Mouse (Mus musculus): ENCODE measurements around the gene Grid2. TPM values are rescaled to one million over a fixed set of nuclear protein-coding genes. Genes with fewer than 3 reads are reported as not detected.

Grid2 gene
- polyA plus RNA-seq, 1 experiment from 2014 or later, result 0.56 TPM

DNA sequence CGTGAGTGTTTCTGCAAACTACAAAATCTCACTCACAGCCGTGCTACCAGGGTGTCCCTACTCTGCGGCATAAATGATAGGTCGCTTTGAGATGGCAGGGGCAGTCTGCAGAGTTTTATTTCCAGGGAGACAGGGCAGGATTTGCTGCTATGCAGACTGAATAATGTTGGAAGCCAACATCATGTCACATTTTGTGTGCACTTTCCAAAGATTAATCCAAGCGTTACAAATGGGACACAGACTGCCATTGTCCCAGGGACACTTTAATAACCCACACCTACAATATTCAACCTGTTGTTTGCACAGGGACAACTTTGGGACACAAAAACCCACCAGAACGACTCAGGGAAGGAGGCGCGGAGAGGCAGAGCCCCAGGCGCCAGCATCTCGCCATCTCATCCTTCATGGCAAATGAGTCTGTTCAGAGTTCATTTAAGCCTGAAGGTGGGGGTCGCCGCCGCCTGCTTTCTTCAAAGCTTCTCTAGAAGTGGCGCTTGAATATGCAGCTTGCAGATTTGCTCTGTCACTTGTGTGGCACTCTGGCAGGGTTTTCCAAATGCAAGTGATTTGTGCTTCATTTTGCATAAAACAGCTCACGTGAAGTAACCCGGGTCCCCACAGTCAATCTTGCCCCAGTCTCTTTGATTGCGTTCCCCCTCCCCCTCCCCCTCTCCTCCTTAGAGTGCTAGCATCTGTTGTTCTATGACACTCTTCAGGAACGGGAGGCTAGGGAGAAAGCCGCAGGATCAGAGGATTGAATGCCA, 1432.7 kb downstream of the Grid2 start:
- no peak overlapping the region; the same call in 1 of the 2 replicates for H3K27ac ChIP-seq (replicated peaks)
- 8% methylated on average over 19 of the region's 19 CpGs for WGBS
- no peaks in the 10 kb centered on the region for H3K9me3 ChIP-seq (replicated peaks)
- DNase-seq (ENCODE audit: low spot score), result peak; percentile 48
- H3K4me3 ChIP-seq, result peak overlapping the region; percentile 45
- H3K4me1 ChIP-seq, result peaks cover 14% of the 10 kb centered on the region
- peaks cover 67% of the 10 kb centered on the region for H3K27me3 ChIP-seq (ENCODE audit: low read depth, poor library complexity, severe bottlenecking)
- no peaks in the 10 kb centered on the region for H3K36me3 ChIP-seq

DNA sequence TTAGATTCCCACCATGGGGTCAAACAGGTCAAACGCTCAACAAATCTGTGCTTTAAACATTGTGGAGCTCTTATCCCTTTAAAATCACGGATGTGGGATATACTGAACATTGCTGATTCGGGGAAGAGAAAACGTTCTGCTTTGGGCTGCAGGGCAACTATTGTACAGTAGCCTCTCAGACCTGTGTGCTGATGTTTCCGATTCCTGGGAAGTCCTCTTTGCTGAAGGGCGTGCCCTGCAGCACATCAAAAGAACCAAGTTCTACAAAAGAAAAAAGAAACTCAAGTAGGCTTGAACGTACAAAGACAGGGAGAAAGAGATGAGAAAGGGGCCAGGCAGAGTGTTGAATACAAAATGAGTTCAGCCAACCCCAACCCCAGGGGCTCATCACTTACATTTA, 1439.0 kb downstream of the Grid2 start:
- H3K27me3 ChIP-seq (ENCODE audit: low read depth, poor library complexity, severe bottlenecking), result peaks cover 22% of the 10 kb centered on the region
- H3K36me3 ChIP-seq, result no peaks in the 10 kb centered on the region
- WGBS, result 31% methylated on average over 7 of the region's 7 CpGs
- H3K4me3 ChIP-seq, result no peak overlapping the region
- H3K9me3 ChIP-seq (replicated peaks), result no peaks in the 10 kb centered on the region
- H3K27ac ChIP-seq (replicated peaks), result no peak overlapping the region
- no peak for DNase-seq (ENCODE audit: low spot score)
- H3K4me1 ChIP-seq, result peaks cover 12% of the 10 kb centered on the region

DNA sequence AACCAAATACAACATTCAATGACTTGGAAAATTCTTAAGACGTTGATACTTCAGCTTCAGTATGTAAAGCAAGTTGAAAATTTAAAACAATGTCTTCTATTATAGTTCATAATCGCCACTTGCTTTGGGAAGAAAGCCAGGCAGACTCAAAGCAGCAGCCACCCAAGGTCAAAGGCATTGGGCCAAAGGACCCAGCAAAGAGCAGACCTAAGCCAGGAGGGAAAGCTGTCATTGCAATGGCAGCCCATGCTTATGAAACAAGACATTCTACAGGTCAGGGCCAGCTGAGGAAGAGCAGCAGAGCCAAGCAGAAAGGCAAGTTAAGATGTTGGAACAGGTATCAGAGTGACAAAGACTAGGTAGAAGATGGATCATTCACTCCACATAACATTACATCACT, 1448.0 kb downstream of the Grid2 start:
- Histone ChIP-seq H3K27me3 (ENCODE audit: low read depth, poor library complexity, severe bottlenecking) (no peaks in the 10 kb centered on the region), H3K4me3 (no peak overlapping the region), H3K36me3 (no peaks in the 10 kb centered on the region), H3K27ac (replicated peaks) (no peak overlapping the region), H3K4me1 (no peaks in the 10 kb centered on the region), H3K9me3 (replicated peaks) (no peaks in the 10 kb centered on the region)
- no peak for DNase-seq (ENCODE audit: low spot score)
- 90% methylated on average over 2 of the region's 2 CpGs for WGBS

DNA sequence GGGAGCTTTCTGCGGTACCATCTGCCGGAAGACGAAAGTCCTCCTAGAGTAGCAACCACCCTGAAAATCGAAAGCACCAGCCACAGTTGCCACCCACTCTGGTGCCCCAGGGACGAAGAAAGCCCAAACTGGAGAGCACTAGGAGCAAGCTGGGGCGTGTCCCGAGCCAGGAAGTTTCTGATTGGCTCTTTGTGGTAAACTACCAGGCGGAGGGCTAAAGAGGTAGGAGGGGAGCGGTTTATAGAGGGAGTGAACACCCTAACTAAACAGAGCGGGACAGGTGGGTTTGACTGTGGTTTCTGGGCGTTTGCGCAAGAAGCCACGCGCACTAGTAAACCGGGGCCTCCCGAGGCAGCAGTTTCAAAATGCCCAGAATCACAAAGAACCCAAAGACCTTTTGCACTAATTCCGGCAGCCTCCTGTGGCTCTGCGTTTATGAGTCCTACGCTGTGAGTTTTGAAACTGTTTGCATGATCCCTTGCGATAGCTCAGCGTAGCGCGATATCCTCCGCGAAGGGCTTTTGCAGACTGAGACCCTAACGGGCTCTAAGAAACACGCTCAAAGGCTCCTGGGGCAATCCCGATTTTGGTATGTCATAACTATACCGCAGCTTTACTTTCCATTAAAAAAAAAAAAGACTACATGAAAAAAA, 1472.2 kb downstream of the Grid2 start:
- peaks cover 28% of the 10 kb centered on the region for H3K4me1 ChIP-seq
- H3K27me3 ChIP-seq (ENCODE audit: low read depth, poor library complexity, severe bottlenecking), result peaks cover 75% of the 10 kb centered on the region
- peak overlapping the region; percentile 59 for H3K4me3 ChIP-seq
- no peaks in the 10 kb centered on the region for H3K9me3 ChIP-seq (replicated peaks)
- under 1% methylated on average over 29 of the region's 29 CpGs for WGBS
- H3K27ac ChIP-seq (replicated peaks), result no peak overlapping the region
- no peaks in the 10 kb centered on the region for H3K36me3 ChIP-seq
- peak; percentile 54 for DNase-seq (ENCODE audit: low spot score)

DNA sequence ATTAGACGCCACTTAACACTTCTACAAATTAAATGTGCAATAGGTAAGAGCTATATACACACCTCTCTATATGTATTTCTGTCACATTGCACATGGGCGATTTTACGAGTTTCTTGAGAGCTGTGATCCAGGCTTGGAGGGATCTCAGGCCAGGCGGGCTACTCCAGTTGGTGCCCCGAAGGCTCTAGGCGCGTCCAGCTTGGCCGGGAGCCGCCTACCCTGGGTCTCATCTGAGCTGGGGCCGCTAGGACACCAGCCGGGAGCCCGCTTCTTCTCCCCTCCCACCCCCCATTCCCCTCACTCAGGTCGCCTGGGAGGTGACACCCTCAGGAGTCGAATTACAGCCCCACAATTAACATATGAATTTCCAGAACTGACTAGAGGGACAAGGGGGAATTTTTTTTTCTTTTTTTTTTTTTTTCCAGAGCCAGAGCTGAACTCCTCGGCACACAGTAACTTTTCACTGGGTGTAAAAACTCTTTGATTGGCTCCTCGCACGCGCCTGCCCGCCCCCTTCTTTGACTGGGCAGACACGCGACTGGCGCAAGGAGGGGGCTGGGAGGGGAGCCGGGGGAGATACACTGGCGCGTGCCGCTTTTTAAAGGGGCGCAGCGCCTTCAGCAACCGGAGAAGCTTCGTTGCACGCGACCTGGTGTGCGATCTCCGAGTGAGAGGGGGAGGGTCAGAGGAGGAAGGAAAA, 1473.0 kb downstream of the Grid2 start, which contains the start of gene Atoh1:
Gene Atoh1 (plus strand): TSS at position 627 of the 700 bp plus-strand sequence.
- peaks cover 83% of the 10 kb centered on the region for H3K27me3 ChIP-seq (ENCODE audit: low read depth, poor library complexity, severe bottlenecking)
- peak; percentile 82 for DNase-seq (ENCODE audit: low spot score)
- H3K36me3 ChIP-seq, result no peaks in the 10 kb centered on the region
- no peak within 1 kb of the TSS for H3K27ac ChIP-seq (replicated peaks)
- H3K9me3 ChIP-seq (replicated peaks), result no peaks in the 10 kb centered on the region
- H3K4me1 ChIP-seq, result peaks cover 28% of the 10 kb centered on the region
- WGBS, result under 1% methylated on average over 34 of the region's 34 CpGs
- H3K4me3 ChIP-seq, result peak within 1 kb of the TSS; percentile 59

DNA sequence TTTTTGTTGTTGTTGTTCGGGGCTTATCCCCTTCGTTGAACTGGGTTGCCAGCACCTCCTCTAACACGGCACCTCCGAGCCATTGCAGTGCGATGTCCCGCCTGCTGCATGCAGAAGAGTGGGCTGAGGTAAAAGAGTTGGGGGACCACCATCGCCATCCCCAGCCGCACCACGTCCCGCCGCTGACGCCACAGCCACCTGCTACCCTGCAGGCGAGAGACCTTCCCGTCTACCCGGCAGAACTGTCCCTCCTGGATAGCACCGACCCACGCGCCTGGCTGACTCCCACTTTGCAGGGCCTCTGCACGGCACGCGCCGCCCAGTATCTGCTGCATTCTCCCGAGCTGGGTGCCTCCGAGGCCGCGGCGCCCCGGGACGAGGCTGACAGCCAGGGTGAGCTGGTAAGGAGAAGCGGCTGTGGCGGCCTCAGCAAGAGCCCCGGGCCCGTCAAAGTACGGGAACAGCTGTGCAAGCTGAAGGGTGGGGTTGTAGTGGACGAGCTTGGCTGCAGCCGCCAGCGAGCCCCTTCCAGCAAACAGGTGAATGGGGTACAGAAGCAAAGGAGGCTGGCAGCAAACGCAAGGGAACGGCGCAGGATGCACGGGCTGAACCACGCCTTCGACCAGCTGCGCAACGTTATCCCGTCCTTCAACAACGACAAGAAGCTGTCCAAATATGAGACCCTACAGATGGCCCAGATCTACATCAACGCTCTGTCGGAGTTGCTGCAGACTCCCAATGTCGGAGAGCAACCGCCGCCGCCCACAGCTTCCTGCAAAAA, 1473.7 kb downstream of the Grid2 start:
- Histone ChIP-seq H3K36me3 (no peaks in the 10 kb centered on the region), H3K4me3 (peak overlapping the region; percentile 59), H3K27ac (replicated peaks) (no peak overlapping the region), H3K9me3 (replicated peaks) (no peaks in the 10 kb centered on the region), H3K4me1 (peaks cover 35% of the 10 kb centered on the region), H3K27me3 (ENCODE audit: low read depth, poor library complexity, severe bottlenecking) (peaks cover 91% of the 10 kb centered on the region)
- under 1% methylated on average over 53 of the region's 53 CpGs for WGBS
- peak; percentile 67 for DNase-seq (ENCODE audit: low spot score)

DNA sequence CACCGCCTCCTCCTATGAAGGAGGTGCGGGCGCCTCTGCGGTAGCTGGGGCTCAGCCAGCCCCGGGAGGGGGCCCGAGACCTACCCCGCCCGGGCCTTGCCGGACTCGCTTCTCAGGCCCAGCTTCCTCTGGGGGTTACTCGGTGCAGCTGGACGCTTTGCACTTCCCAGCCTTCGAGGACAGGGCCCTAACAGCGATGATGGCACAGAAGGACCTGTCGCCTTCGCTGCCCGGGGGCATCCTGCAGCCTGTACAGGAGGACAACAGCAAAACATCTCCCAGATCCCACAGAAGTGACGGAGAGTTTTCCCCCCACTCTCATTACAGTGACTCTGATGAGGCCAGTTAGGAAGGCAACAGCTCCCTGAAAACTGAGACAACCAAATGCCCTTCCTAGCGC, 1474.4 kb downstream of the Grid2 start:
- H3K27me3 ChIP-seq (ENCODE audit: low read depth, poor library complexity, severe bottlenecking), result peaks cover 97% of the 10 kb centered on the region
- peaks cover 41% of the 10 kb centered on the region for H3K4me1 ChIP-seq
- WGBS, result 1% methylated on average over 19 of the region's 19 CpGs
- no peaks in the 10 kb centered on the region for H3K36me3 ChIP-seq
- H3K4me3 ChIP-seq, result peak overlapping the region; percentile 59
- peak; percentile 54 for DNase-seq (ENCODE audit: low spot score)
- H3K9me3 ChIP-seq (replicated peaks), result no peaks in the 10 kb centered on the region
- no peak overlapping the region for H3K27ac ChIP-seq (replicated peaks)

DNA sequence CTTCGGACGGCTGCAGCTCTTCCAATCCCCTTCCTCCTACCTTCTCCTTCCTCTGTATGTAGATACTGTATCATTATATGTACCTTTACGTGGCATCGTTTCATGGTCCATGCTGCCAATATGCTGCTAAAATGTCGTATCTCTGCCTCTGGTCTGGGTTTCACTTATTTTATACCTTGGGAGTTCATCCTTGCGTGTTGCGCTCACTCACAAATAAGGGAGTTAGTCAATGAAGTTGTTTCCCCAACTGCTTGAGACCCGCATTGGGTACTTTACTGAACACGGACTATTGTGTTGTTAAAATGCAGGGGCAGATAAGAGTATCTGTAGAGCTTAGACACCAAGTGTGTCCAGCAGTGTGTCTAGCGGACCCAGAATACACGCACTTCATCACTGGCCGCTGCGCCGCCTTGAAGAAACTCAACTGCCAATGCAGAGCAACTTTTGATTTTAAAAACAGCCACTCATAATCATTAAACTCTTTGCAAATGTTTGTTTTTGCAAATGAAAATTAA, 1474.9 kb downstream of the Grid2 start:
- Histone ChIP-seq H3K9me3 (replicated peaks) (no peaks in the 10 kb centered on the region), H3K4me1 (peaks cover 41% of the 10 kb centered on the region), H3K27me3 (ENCODE audit: low read depth, poor library complexity, severe bottlenecking) (peaks cover 97% of the 10 kb centered on the region), H3K27ac (replicated peaks) (no peak overlapping the region), H3K4me3 (peak overlapping the region; percentile 59; the same call in 1 of the 2 replicates), H3K36me3 (no peaks in the 10 kb centered on the region)
- whole genome bisulfite sequencing, result 2% methylated on average over 14 of the region's 14 CpGs
- DNase-seq (ENCODE audit: low spot score), result peak; percentile 34

DNA sequence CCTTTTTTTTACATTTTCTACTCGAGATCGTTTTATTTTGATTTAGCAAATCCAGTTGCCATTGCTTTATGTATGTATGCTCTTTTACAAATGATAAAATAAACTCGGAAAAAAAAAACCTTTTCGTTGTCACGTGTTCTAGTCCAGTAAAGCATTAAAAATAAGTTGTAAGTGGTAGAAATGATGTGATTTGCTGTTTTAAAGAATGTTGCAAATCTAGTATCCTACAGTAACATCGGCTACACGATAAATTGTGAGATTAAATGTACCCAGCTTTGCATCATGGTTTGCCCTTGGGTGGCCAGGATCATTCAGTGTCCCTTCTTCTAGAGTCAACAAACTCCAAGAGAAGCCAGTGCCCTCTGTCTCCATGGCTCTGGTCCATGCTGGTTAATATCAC, 1475.5 kb downstream of the Grid2 start:
- 6% methylated on average over 7 of the region's 7 CpGs for WGBS
- Histone ChIP-seq H3K36me3 (no peaks in the 10 kb centered on the region), H3K4me3 (no peak overlapping the region), H3K4me1 (peaks cover 41% of the 10 kb centered on the region), H3K27me3 (ENCODE audit: low read depth, poor library complexity, severe bottlenecking) (peaks cover 100% of the 10 kb centered on the region), H3K27ac (replicated peaks) (no peak overlapping the region), H3K9me3 (replicated peaks) (no peaks in the 10 kb centered on the region)
- DNase-seq (ENCODE audit: low spot score), result peak; percentile 14

DNA sequence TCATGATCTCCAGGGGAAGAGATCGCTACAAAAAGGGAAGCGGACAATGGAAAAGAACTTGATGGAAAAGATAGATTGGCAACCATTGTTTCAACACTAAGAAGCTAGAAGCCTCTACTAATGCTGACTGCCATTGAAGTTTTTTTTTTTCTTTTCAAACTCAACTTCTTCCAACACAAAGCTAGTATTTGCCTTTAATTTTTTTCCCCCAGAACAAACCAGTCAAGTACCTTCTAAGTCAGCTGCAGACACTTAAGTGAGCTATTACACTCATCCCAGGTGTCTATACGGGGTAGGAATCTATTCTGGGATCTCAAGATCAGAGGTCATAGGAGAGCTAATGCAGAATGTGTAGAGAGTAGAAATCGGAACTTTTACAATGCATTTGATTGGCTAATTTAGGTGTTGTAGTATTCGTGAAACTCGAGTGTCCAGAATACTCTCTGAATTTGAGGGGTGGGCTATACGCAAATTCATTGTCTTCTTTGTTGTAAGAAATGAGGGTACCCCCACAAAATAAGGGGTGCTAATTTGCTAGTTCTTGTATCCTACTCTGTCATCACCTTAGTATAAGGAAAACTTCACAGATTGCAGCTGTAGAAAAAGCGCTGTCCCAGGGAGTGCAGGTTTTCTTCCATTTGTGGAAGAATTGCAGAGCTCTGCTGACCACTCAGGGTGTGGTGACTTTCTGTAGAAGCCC, 1476.1 kb downstream of the Grid2 start:
- 2% methylated on average over 8 of the region's 8 CpGs for WGBS

DNA sequence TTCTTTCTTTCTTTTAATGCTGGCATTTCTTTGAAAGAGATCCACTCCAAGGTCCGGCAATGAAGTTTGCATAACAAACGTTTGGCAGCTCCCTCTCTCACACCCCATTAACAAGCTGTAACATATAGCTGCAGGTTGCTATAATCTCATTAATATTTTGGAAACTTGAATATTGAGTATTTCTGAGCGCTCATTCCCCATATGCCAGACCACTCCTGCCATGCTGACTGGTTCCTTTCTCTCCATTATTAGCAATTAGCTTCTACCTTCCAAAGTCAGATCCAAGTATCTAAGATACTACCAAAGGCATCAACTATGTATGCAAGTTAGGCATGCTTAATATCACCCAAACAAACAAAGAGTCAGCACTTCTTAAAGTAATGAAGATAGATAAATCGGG, 1477.6 kb downstream of the Grid2 start:
- WGBS, result 2% methylated on average over 4 of the region's 4 CpGs
- Histone ChIP-seq H3K4me1 (peaks cover 32% of the 10 kb centered on the region), H3K4me3 (no peak overlapping the region), H3K36me3 (no peaks in the 10 kb centered on the region), H3K27me3 (ENCODE audit: low read depth, poor library complexity, severe bottlenecking) (peaks cover 95% of the 10 kb centered on the region), H3K27ac (replicated peaks) (no peak overlapping the region), H3K9me3 (replicated peaks) (no peaks in the 10 kb centered on the region)
- DNase-seq (ENCODE audit: low spot score), result no peak

More for the DNA sequence above, 1476.1 kb downstream of the Grid2 start:
- Histone ChIP-seq H3K4me3 (no peak overlapping the region), H3K36me3 (no peaks in the 10 kb centered on the region), H3K27me3 (ENCODE audit: low read depth, poor library complexity, severe bottlenecking) (peaks cover 100% of the 10 kb centered on the region), H3K27ac (replicated peaks) (no peak overlapping the region), H3K4me1 (peaks cover 41% of the 10 kb centered on the region), H3K9me3 (replicated peaks) (no peaks in the 10 kb centered on the region)
- DNase-seq (ENCODE audit: low spot score), result peak; percentile 21

Measured in midbrain, embryonic 10.5 days (tissue).